Mouse (Mus musculus): ENCODE measurements at regions not wholly inside any gene's neighbourhood (a gene's known extent, or its start where the extent isn't known, plus 50 kb on each side); places are given as distances from the start of the nearest gene placed in this dataset.
A peak's percentile ranks its signal among the peaks of the same experiment; 100 is the strongest.

DNA sequence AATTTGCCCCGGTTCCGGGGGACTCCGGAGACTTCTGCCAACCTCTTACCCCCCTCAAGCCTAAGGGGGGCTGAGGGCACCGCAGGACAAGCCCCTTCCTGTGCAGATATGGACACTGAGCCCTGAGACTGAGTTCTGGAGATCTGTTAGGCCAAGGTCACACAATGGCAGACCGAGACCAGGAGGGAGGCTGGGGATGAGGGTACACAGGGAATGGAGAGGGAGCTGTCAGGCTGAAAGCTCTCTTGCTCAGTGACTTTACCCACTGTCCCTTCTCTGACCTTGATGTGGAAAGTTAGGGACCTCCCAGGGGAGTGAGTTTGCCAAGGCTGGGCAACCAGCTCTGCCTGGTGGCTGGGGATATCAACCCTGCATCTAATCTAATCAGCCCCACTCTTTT lies 82.7 kb downstream of the Cstad start:
- H3K27me3 ChIP-seq (replicated peaks): peaks cover 33% of the 10 kb centered on the region
- no peak overlapping the region for H3K9ac ChIP-seq (ENCODE audit: insufficient read depth, low read depth)
- peak overlapping the region; percentile 63; the same call in 1 of the 2 replicates for H3K4me2 ChIP-seq (ENCODE audit: insufficient read depth, low read depth, poor library complexity, severe bottlenecking)

DNA sequence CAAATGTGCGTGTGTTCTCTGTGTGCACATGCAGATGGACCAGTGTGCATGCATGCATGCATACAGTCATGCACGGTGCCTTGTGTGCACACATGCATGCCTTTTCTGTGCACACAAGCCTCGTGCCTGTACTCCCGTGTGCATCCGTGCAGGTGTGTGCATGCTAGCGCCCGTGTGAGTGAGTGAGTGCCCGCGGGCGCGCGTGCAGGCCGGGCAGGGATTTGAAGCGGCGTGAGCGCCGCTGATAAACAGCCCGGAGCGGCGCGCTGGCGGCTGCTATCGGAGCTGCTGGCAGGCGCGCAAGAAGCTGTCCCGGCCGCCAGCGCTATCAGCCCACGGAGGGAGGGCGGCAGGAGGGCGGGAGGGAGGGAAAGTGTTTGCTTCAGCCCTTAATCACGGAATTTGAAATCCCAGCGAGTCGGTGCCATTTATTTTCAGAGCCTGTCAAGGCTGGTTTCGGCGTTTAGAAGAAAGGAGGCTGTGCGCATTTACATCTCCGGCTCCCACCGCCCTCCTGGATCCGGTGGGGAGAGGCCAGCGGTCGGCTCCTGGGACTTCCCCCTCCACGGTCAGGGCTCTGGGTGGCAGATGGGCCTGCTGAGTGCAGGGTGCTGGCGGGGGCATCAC lies 82.1 kb downstream of the Cstad start:
- H3K27me3 ChIP-seq (replicated peaks): peaks cover 33% of the 10 kb centered on the region
- peak overlapping the region in 1 of 3 experiments; percentile 49 for H3K4me3 ChIP-seq (replicated peaks in 1 of 3; ENCODE audit: low read depth in 2 of 3, low read length in 2 of 3, poor library complexity in 1 of 3)
- no peaks in the 10 kb centered on the region for H3K36me3 ChIP-seq (replicated peaks in 1 of 2; ENCODE audit: control insufficient read depth in 1 of 2, insufficient read depth in 1 of 2, low read length in 1 of 2)
- H3K4me1 ChIP-seq (ENCODE audit: control insufficient read depth in 1 of 2, insufficient read depth in 2 of 2): peaks cover 7 to 16% of the 10 kb centered on the region in 2 experiments
- TF ChIP-seq JUN (IDR thresholded peaks at IDR 0.05; ENCODE audit: insufficient read depth, low read depth, low read length) (no peak), POLR2A (IDR thresholded peaks at IDR 0.05; ENCODE audit: low read depth, low read length) (no peak), EP300 (IDR thresholded peaks at IDR 0.05; ENCODE audit: low read length) (no peak), CTCF (conservative IDR thresholded peaks at IDR 0.05 in 1 of 2, IDR thresholded peaks at IDR 0.05 in 1 of 2; ENCODE audit: low read depth in 2 of 2, low read length in 2 of 2) (no peak), NRF1 (IDR thresholded peaks at IDR 0.05; ENCODE audit: low read depth, low read length) (no peak), TBP (conservative IDR thresholded peaks at IDR 0.05; ENCODE audit: low read depth, low read length) (no peak)
- dilution Hi-C loops (cut with MboI; ENCODE audit: extremely low pct_ligation_motif_present, extremely low pct_unique_long_range_greater_than_20kb, low sequenced_read_pairs): no loop called here
- H3K27ac ChIP-seq (ENCODE audit: insufficient read depth, low read depth): no peak overlapping the region
- H3K9me3 ChIP-seq (replicated peaks; ENCODE audit: low read length): peaks cover 22% of the 10 kb centered on the region
- no peak overlapping the region for H3K9ac ChIP-seq (ENCODE audit: insufficient read depth, low read depth)
- DNase-seq (ENCODE audit: extremely low read depth): no peak
- no peaks in the 10 kb centered on the region for H3K79me2 ChIP-seq (replicated peaks; ENCODE audit: control insufficient read depth, extremely low read depth, insufficient read depth, poor library complexity, severe bottlenecking)
- peak overlapping the region; percentile 63; the same call in 1 of the 2 replicates for H3K4me2 ChIP-seq (ENCODE audit: insufficient read depth, low read depth, poor library complexity, severe bottlenecking)
- in situ Hi-C loops (cut with MboI; ENCODE audit: low pct_ligation_motif_present, low pct_unique_long_range_greater_than_20kb, low sequenced_read_pairs): no loop called here

More for the DNA sequence above, 82.7 kb downstream of the Cstad start:
- no peak overlapping the region for H3K4me3 ChIP-seq (replicated peaks in 1 of 3; ENCODE audit: low read depth in 2 of 3, low read length in 2 of 3, poor library complexity in 1 of 3)
- H3K4me1 ChIP-seq (ENCODE audit: control insufficient read depth in 1 of 2, insufficient read depth in 2 of 2): peaks cover 7 to 16% of the 10 kb centered on the region in 2 experiments
- no peaks in the 10 kb centered on the region for H3K36me3 ChIP-seq (replicated peaks in 1 of 2; ENCODE audit: control insufficient read depth in 1 of 2, insufficient read depth in 1 of 2, low read length in 1 of 2)
- TF ChIP-seq POLR2A (IDR thresholded peaks at IDR 0.05; ENCODE audit: low read depth, low read length): no peak
- no peak for TF ChIP-seq SIN3A (IDR thresholded peaks at IDR 0.05; ENCODE audit: low read length)
- TF ChIP-seq SMC3 (IDR thresholded peaks at IDR 0.05; ENCODE audit: low read depth, low read length): no peak
- no peak for TF ChIP-seq UBTF (IDR thresholded peaks at IDR 0.05; ENCODE audit: low read depth, low read length)
- TF ChIP-seq IRF4 (IDR thresholded peaks at IDR 0.05; ENCODE audit: low read depth, low read length): no peak
- TF ChIP-seq CTCF (conservative IDR thresholded peaks at IDR 0.05 in 1 of 2, IDR thresholded peaks at IDR 0.05 in 1 of 2; ENCODE audit: low read depth in 2 of 2, low read length in 2 of 2): no peak
- TF ChIP-seq MEF2A (IDR thresholded peaks at IDR 0.05; ENCODE audit: borderline replicate concordance, low read depth, low read length): no peak
- no peak for TF ChIP-seq POLR2AphosphoS2 (IDR thresholded peaks at IDR 0.05; ENCODE audit: low read depth, low read length)
- TF ChIP-seq KAT2A (IDR thresholded peaks at IDR 0.05; ENCODE audit: insufficient replicate concordance, low read length): no peak
- no peak for TF ChIP-seq CHD1 (IDR thresholded peaks at IDR 0.05; ENCODE audit: low read depth, low read length)
- TF ChIP-seq E2F4 (IDR thresholded peaks at IDR 0.05; ENCODE audit: insufficient replicate concordance, low read depth, low read length): no peak
- TF ChIP-seq MAFK (IDR thresholded peaks at IDR 0.05; ENCODE audit: insufficient replicate concordance, low read length): no peak
- no peak for TF ChIP-seq ZKSCAN1 (IDR thresholded peaks at IDR 0.05; ENCODE audit: borderline replicate concordance, low read depth, low read length)
- TF ChIP-seq RCOR1 (conservative IDR thresholded peaks at IDR 0.05; ENCODE audit: low read depth, low read length): no peak
- no peak for TF ChIP-seq ETS1 (conservative IDR thresholded peaks at IDR 0.05; ENCODE audit: low read depth, low read length)
- dilution Hi-C loops (cut with MboI; ENCODE audit: extremely low pct_ligation_motif_present, extremely low pct_unique_long_range_greater_than_20kb, low sequenced_read_pairs) (no loop called here), in situ Hi-C loops (cut with MboI; ENCODE audit: low pct_ligation_motif_present, low pct_unique_long_range_greater_than_20kb, low sequenced_read_pairs) (no loop called here)
- H3K79me2 ChIP-seq (replicated peaks; ENCODE audit: control insufficient read depth, extremely low read depth, insufficient read depth, poor library complexity, severe bottlenecking): no peaks in the 10 kb centered on the region
- DNase-seq (ENCODE audit: extremely low read depth): no peak
- H3K9me3 ChIP-seq (replicated peaks; ENCODE audit: low read length): peaks cover 22% of the 10 kb centered on the region
- H3K27ac ChIP-seq (ENCODE audit: insufficient read depth, low read depth): no peak overlapping the region

Measured in CH12.LX (cell line).